Mouse (Mus musculus) neural tube, embryonic 13.5 days (tissue): Measurements from ENCODE around the gene Osbpl2. TPM values are rescaled to one million over a fixed set of nuclear protein-coding genes. Genes with fewer than 3 reads are reported as not detected.

Source experiments
- ATAC-seq: fragments of 200-750 bp; cut with Nextera tagmentation; 2 replicates; pipeline ENCODE4 v1.8.0; 2017; ENCODE audit warnings: low read depth, mild to moderate bottlenecking, moderate TSS enrichment, moderate library complexity
- H3K27ac ChIP-seq: fragments of 300-500 bp; sonication (generic); replicated peaks from 2 replicates; pipeline ENCODE4 v1.5.1; 2015; ENCODE audit warnings: moderate library complexity, mild to moderate bottlenecking, inconsistent platforms
- H3K27me3 ChIP-seq: fragments of 300-500 bp; sonication (generic); 2 replicates; pipeline ENCODE4 v1.6.1; 2015; ENCODE audit warnings: mild to moderate bottlenecking, inconsistent platforms
- H3K36me3 ChIP-seq: fragments of 300-500 bp; sonication (generic); 2 replicates; pipeline ENCODE4 v1.6.1; 2015; ENCODE audit warnings: mild to moderate bottlenecking, inconsistent platforms
- H3K4me1 ChIP-seq: fragments of 300-500 bp; sonication (generic); replicated peaks from 2 replicates; pipeline ENCODE4 v1.6.1; 2015; ENCODE audit warnings: inconsistent platforms
- H3K4me2 ChIP-seq: fragments of 300-500 bp; sonication (generic); 2 replicates; pipeline ENCODE4 v1.6.1; 2015; ENCODE audit warnings: inconsistent platforms, mild to moderate bottlenecking, moderate library complexity
- H3K4me3 ChIP-seq: fragments of 300-500 bp; sonication (generic); 2 replicates; pipeline ENCODE4 v1.5.1; 2015; ENCODE audit warnings: mild to moderate bottlenecking, inconsistent platforms
- H3K9ac ChIP-seq: fragments of 300-500 bp; sonication (generic); 2 replicates; pipeline ENCODE4 v1.6.1; 2015; ENCODE audit warnings: moderate library complexity, mild to moderate bottlenecking, inconsistent platforms
- H3K9me3 ChIP-seq: fragments of 300-500 bp; sonication (generic); 2 replicates; pipeline ENCODE4 v1.6.1; 2016; ENCODE audit warnings: inconsistent platforms
- WGBS: fragments of 180-500 bp; shearing (Covaris S2); methylation state at CpG from one replicate; pipeline ENCODE4 v1.1.7; 2015; 5-methylcytosine and 5-hydroxymethylcytosine counted together
- polyA plus RNA-seq: library from polyadenylated mRNA; unstranded; fragments of >200 nt; fragmentation: Nextera tagmentation; extraction: Ambion mirVana; gene quantifications from 2 replicates; pipeline ENCODE4 v1.2.1, GENCODE M21; 2015

The Osbpl2 gene
- polyA plus RNA-seq, 1 experiment from 2014 or later, result 61.2 TPM

GRCm38 (mm10) chr2:180133231-180133630 is 14.1 kb downstream of the Osbpl2 start:
- H3K36me3 ChIP-seq, result peaks cover 8% of the 10 kb centered on the region
- no peaks in the 10 kb centered on the region for H3K4me1 ChIP-seq
- H3K4me2 ChIP-seq, result no peak overlapping the region
- H3K27ac ChIP-seq, result no peak overlapping the region
- over 99% methylated on average over 4 of the region's 4 CpGs for WGBS
- no peak overlapping the region for H3K4me3 ChIP-seq
- no peaks in the 10 kb centered on the region for H3K9me3 ChIP-seq
- no peak for ATAC-seq
- H3K9ac ChIP-seq, result no peak overlapping the region
- H3K27me3 ChIP-seq, result no peaks in the 10 kb centered on the region

- Histone ChIP-seq H3K4me3 (no peak overlapping the region), H3K4me2 (no peak overlapping the region), H3K9me3 (no peaks in the 10 kb centered on the region), H3K9ac (no peak overlapping the region), H3K27ac (no peak overlapping the region), H3K4me1 (no peaks in the 10 kb centered on the region), H3K36me3 (peaks cover 15% of the 10 kb centered on the region), H3K27me3 (no peaks in the 10 kb centered on the region)
- WGBS, result 87% methylated on average over 3 of the region's 3 CpGs
- no peak for ATAC-seq
Measured at GRCm38 (mm10) chr2:180133911-180134310, 14.8 kb downstream of the Osbpl2 start.

GRCm38 (mm10) chr2:180135414-180135813 is 16.3 kb downstream of the Osbpl2 start:
- 90% methylated on average over 5 of the region's 5 CpGs for WGBS
- ATAC-seq, result no peak
- Histone ChIP-seq H3K9ac (no peak overlapping the region), H3K27ac (no peak overlapping the region), H3K36me3 (peaks cover 30% of the 10 kb centered on the region), H3K9me3 (no peaks in the 10 kb centered on the region), H3K4me2 (no peak overlapping the region), H3K4me3 (no peak overlapping the region), H3K4me1 (no peaks in the 10 kb centered on the region), H3K27me3 (no peaks in the 10 kb centered on the region)

DNA sequence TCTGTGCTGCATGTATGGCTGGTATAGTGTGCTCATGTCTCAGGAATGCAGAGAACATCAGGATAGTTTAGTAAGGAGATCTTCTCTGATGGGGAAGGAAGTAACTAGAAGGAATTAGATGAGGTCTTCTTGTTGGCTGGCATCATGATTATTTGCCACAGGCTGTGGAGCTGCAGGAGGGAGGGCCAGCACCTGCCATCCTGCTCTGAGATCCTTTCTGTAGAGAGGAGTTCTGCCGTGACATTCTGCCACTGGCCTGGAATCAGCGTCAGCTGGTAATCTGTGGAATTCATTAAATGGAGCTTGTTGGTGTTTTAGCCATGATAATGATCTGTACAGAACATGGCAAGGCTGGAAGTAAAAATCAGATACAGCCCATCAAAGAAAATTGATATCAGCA is 27.0 kb downstream of the Osbpl2 start:
- Histone ChIP-seq H3K4me2 (no peak overlapping the region), H3K4me3 (no peak overlapping the region), H3K9ac (no peak overlapping the region), H3K4me1 (no peaks in the 10 kb centered on the region), H3K27ac (no peak overlapping the region), H3K9me3 (no peaks in the 10 kb centered on the region), H3K36me3 (peaks cover 90% of the 10 kb centered on the region), H3K27me3 (no peaks in the 10 kb centered on the region)
- WGBS, result 76% methylated on average over 2 of the region's 2 CpGs
- ATAC-seq, result no peak

GRCm38 (mm10) chr2:180147379-180147778 is 28.3 kb downstream of the Osbpl2 start:
- H3K9ac ChIP-seq, result no peak overlapping the region
- no peaks in the 10 kb centered on the region for H3K27me3 ChIP-seq
- H3K9me3 ChIP-seq, result no peaks in the 10 kb centered on the region
- H3K4me3 ChIP-seq, result no peak overlapping the region
- no peak overlapping the region for H3K27ac ChIP-seq
- H3K4me2 ChIP-seq, result no peak overlapping the region
- ATAC-seq, result no peak
- no peaks in the 10 kb centered on the region for H3K4me1 ChIP-seq
- H3K36me3 ChIP-seq, result peaks cover 93% of the 10 kb centered on the region
- WGBS, result 85% methylated on average over 6 of the region's 6 CpGs

DNA sequence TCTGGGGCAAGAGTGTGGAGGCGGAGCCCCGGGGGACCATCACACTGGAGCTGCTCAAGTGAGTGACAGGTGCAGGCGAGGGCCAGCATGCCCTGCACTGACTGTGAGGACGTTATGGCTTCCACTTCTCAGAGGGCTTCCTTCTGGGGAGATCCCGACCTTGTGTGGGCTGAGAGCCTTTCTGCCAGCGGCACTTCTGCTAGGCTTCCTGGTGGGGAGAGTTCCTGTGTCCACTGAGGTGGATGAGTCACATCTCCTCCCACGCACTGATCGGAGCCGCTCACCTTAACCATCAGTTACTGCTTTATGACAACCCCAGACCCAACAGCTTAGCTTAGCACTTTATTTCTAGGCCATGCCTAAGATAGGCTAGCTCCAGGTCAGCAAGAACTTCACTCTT is 29.4 kb downstream of the Osbpl2 start:
- Histone ChIP-seq H3K4me1 (no peaks in the 10 kb centered on the region), H3K4me3 (no peak overlapping the region), H3K27ac (no peak overlapping the region), H3K9me3 (no peaks in the 10 kb centered on the region), H3K4me2 (no peak overlapping the region), H3K27me3 (no peaks in the 10 kb centered on the region), H3K36me3 (peaks cover 94% of the 10 kb centered on the region), H3K9ac (no peak overlapping the region)
- no peak for ATAC-seq
- WGBS, result 87% methylated on average over 9 of the region's 9 CpGs

DNA sequence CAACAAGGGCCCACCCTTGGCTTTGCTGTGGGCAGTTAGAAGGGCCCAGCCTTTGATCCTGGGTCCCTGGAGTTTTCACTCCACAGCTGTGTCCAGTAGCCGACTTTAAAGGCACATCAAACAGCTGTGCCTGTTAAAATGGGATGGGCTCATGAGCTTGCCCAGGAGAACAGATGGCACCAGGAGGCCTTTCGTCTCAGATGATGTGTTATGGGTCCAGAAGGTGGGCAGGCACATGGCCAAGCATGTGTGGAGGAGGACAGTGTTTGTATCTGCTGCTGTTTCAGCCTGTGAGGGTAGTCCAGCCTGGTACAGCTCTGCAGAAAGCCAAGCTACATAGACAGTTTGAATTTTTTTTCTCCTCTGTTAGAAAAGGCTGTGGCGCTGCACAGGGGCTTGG is 35.7 kb downstream of the Osbpl2 start:
- Histone ChIP-seq H3K9ac (no peak overlapping the region), H3K4me3 (no peak overlapping the region), H3K27me3 (no peaks in the 10 kb centered on the region), H3K4me2 (no peak overlapping the region), H3K36me3 (peaks cover 85% of the 10 kb centered on the region), H3K4me1 (no peaks in the 10 kb centered on the region), H3K9me3 (no peaks in the 10 kb centered on the region), H3K27ac (0 out of 2 replicates have a peak overlapping the region, but pooled peaks have one; percentile 5)
- 55% methylated on average over 3 of the region's 3 CpGs for WGBS
- no peak for ATAC-seq

GRCm38 (mm10) chr2:180158627-180159026 is 39.5 kb downstream of the Osbpl2 start:
- ATAC-seq, result no peak
- Histone ChIP-seq H3K36me3 (peaks cover 85% of the 10 kb centered on the region), H3K4me1 (no peaks in the 10 kb centered on the region), H3K27ac (no peak overlapping the region), H3K27me3 (no peaks in the 10 kb centered on the region), H3K4me2 (no peak overlapping the region), H3K4me3 (no peak overlapping the region), H3K9me3 (no peaks in the 10 kb centered on the region), H3K9ac (no peak overlapping the region)
- WGBS, result 96% methylated on average over 3 of the region's 3 CpGs

- Histone ChIP-seq H3K9ac (no peak overlapping the region), H3K9me3 (no peaks in the 10 kb centered on the region), H3K4me3 (no peak overlapping the region), H3K4me1 (peaks cover 10% of the 10 kb centered on the region; the same call in 1 of the 2 replicates), H3K27ac (no peak overlapping the region; the same call in 1 of the 2 replicates), H3K4me2 (no peak overlapping the region), H3K27me3 (no peaks in the 10 kb centered on the region), H3K36me3 (peaks cover 33% of the 10 kb centered on the region)
- no peak for ATAC-seq
- WGBS, result 68% methylated on average over 2 of the region's 2 CpGs
Measured at GRCm38 (mm10) chr2:180165855-180166254, 46.7 kb downstream of the Osbpl2 start.

- Histone ChIP-seq H3K4me1 (peaks cover 11% of the 10 kb centered on the region; the same call in 1 of the 2 replicates), H3K4me2 (no peak overlapping the region), H3K9ac (no peak overlapping the region), H3K4me3 (no peak overlapping the region), H3K36me3 (peaks cover 22% of the 10 kb centered on the region), H3K27ac (no peak overlapping the region), H3K27me3 (no peaks in the 10 kb centered on the region), H3K9me3 (no peaks in the 10 kb centered on the region)
- no peak for ATAC-seq
- WGBS, result 74% methylated on average over 2 of the region's 2 CpGs
Measured at GRCm38 (mm10) chr2:180166869-180167268, 47.8 kb downstream of the Osbpl2 start.

- H3K27me3 ChIP-seq, result no peaks in the 10 kb centered on the region
- H3K27ac ChIP-seq, result 0 out of 2 replicates have a peak overlapping the region, but pooled peaks have one; percentile 15
- peak overlapping the region; percentile 62; the same call in 1 of the 2 replicates for H3K4me2 ChIP-seq
- no peak for ATAC-seq
- H3K9ac ChIP-seq, result no peak overlapping the region
- 91% methylated on average over 11 of the region's 11 CpGs for WGBS
- peak overlapping the region; percentile 96 for H3K4me3 ChIP-seq
- H3K9me3 ChIP-seq, result no peaks in the 10 kb centered on the region
- H3K36me3 ChIP-seq, result peaks cover 24% of the 10 kb centered on the region
- H3K4me1 ChIP-seq, result peaks cover 34% of the 10 kb centered on the region
Measured at GRCm38 (mm10) chr2:180170151-180170805, 51.2 kb downstream of the Osbpl2 start.

DNA sequence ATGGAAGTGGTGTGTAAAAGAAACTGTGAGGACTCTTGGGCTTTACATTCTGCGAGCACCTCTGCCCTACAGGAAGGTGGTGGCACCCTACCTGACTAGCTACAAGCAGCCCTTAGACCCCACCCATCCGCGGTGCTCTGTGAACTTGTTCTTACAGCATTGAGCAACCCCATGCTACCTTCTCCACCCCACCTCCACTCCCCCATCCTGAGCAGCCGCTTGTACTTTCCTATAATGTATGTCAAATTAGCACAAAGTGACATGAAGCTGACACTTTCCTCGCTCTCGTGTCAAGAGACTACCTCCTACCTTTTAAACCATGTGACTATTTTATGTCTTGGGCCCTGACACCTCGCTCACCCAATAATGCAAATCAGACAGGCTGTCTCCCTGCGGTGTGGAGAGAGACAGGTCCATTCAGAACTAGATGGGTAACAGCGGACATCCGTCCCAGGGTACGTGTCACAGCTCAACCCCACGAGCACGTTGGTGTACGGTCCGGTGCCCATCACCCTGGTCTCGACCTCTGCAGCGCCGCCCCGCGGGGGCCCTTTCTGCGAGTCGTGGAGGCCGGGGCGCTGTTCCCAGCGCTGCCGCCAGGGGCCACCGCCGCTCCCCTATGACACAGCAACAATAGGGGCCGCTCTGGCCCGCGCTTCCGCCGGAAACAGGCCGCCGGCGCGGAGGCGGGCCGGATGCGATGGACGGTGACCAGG is 51.9 kb downstream of the Osbpl2 start, which contains the start of gene Adrm1:
Gene Adrm1, plus strand, starts transcription at position 680 of the 716 bp plus-strand sequence.
- H3K4me1 ChIP-seq, result peaks cover 31% of the 10 kb centered on the region
- 4% methylated on average over 41 of the region's 41 CpGs for WGBS
- peak within 1 kb of the TSS; percentile 100 for H3K4me2 ChIP-seq
- no peaks in the 10 kb centered on the region for H3K27me3 ChIP-seq
- peak; percentile 99 for ATAC-seq
- peaks cover 30% of the 10 kb centered on the region for H3K36me3 ChIP-seq
- H3K9ac ChIP-seq, result peak within 1 kb of the TSS; percentile 95
- no peaks in the 10 kb centered on the region for H3K9me3 ChIP-seq
- H3K4me3 ChIP-seq, result peak within 1 kb of the TSS; percentile 96
- peak within 1 kb of the TSS; percentile 95 for H3K27ac ChIP-seq
